Mouse (Mus musculus): ENCODE results near the gene Gm5617.

- peak; percentile 55 for TF ChIP-seq CTCF (IDR thresholded peaks at IDR 0.05; ENCODE audit: low read depth, low read length)
- no peak for TF ChIP-seq POLR2A (IDR thresholded peaks at IDR 0.05; ENCODE audit: extremely low read depth, insufficient read depth, low read length)
These were observed 28.4 kb upstream of the Gm5617 start for GRCm38 (mm10) chr9:48466804-48467203.

All from liver, adult 2 months (tissue).